Comparison of ENCODE assay signal across 27 mouse cellular contexts in the genomic region with DNA sequence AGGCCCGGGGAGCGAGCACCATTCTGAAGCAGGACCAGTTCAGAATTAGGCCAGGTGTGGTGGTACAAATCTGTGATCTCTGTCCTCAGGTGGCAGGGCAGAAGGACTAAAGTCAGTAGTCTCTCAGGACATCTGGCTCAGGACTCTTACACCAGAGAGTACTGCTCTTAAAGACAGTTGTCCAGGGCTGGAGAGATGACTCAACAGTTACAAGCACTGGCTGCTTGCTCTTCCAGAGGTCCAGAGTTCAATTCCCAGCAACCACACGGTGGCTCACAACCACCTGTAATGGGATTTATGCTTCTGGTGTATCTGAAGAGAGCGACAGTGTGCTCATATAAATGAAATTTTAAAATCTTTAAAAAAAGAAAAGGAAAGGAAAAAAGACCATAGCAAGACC.
"Had no signal": no experiment of that assay in that cellular context is flagged by ENCODE, and none has a peak within 500 bp of the region (broad histone marks: within the 10 kb centered on the region; RNA-seq: fewer than 3 reads in every experiment).

No protein-coding gene starts in this region.

- H3K27me3 ChIP-seq: embryonic facial prominence, embryonic 12.5 days; embryonic facial prominence, embryonic 13.5 days; embryonic facial prominence, embryonic 15.5 days; forebrain, embryonic 12.5 days; forebrain, embryonic 13.5 days; forebrain, embryonic 15.5 days had no signal

- H3K4me3 ChIP-seq: embryonic facial prominence, embryonic 10.5 days; embryonic facial prominence, embryonic 12.5 days; embryonic facial prominence, embryonic 13.5 days; embryonic facial prominence, embryonic 15.5 days; erythroblast, embryonic 14.5 days; forebrain, embryonic 10.5 days; forebrain, embryonic 12.5 days; forebrain, embryonic 13.5 days; forebrain, embryonic 15.5 days; gastrocnemius, adult 2 months; heart, adult 2 months had no signal

- H3K4me1 ChIP-seq: forebrain, embryonic 13.5 days; forebrain, embryonic 15.5 days had no signal

- DNase-seq: cerebellum, adult 2 months; cerebellum, adult 8-10 months; cerebellum, adult 9-10 months; cerebellum, adult 9-11 months; cerebellum, postnatal 10 days; cerebellum, postnatal 14 days; cerebellum, postnatal 25 days; cerebellum, postnatal 36 days; embryo, embryonic 11 days; forebrain, postnatal 0 days; gastrocnemius, adult 2 months; gastrocnemius, postnatal 10 days; gastrocnemius, postnatal 14 days; gastrocnemius, postnatal 25 days; gastrocnemius, postnatal 36 days; heart, adult 11 months; heart, adult 18-20 months; heart, adult 2 months had no signal

- H3K27ac ChIP-seq: embryonic facial prominence, embryonic 10.5 days; embryonic facial prominence, embryonic 12.5 days; embryonic facial prominence, embryonic 13.5 days; embryonic facial prominence, embryonic 15.5 days; forebrain, embryonic 10.5 days; forebrain, embryonic 12.5 days; forebrain, embryonic 13.5 days; forebrain, embryonic 15.5 days; gastrocnemius, adult 2 months; heart, adult 2 months had no signal
